Mouse (Mus musculus) lung, embryonic 15.5 days (tissue): ENCODE results near the gene Zfp692. TPM values are rescaled to one million over a fixed set of nuclear protein-coding genes. Genes with fewer than 3 reads are reported as not detected.

Experiments used
- ATAC-seq: fragments of 200-750 bp; cut with Nextera tagmentation; 2 replicates; pipeline ENCODE4 v1.8.0; 2017; ENCODE audit warnings: moderate number of reproducible peaks, borderline replicate concordance; ENCODE audit not compliant: low FRiP score, low TSS enrichment; ENCODE audit errors: extremely low read depth
- H3K27ac ChIP-seq: fragments of 300-500 bp; sonication (generic); 2 replicates; pipeline ENCODE4 v1.5.1; 2015; ENCODE audit warnings: moderate library complexity, mild to moderate bottlenecking, inconsistent platforms
- H3K27me3 ChIP-seq: fragments of 300-500 bp; sonication (generic); 2 replicates; pipeline ENCODE4 v1.6.1; 2015; ENCODE audit warnings: inconsistent platforms
- H3K36me3 ChIP-seq: fragments of 300-500 bp; sonication (generic); 2 replicates; pipeline ENCODE4 v1.6.1; 2015; ENCODE audit warnings: inconsistent platforms
- H3K4me1 ChIP-seq: fragments of 300-500 bp; sonication (generic); 2 replicates; pipeline ENCODE4 v1.6.1; 2015; ENCODE audit warnings: inconsistent platforms
- H3K4me2 ChIP-seq: fragments of 300-500 bp; sonication (generic); 2 replicates; pipeline ENCODE4 v1.6.1; 2015; ENCODE audit warnings: inconsistent platforms, mild to moderate bottlenecking, moderate library complexity
- H3K4me3 ChIP-seq: fragments of 300-500 bp; sonication (generic); 2 replicates; pipeline ENCODE4 v1.5.1; 2015; ENCODE audit warnings: mild to moderate bottlenecking, inconsistent platforms
- H3K9ac ChIP-seq: fragments of 300-500 bp; sonication (generic); 2 replicates; pipeline ENCODE4 v1.6.1; 2015; ENCODE audit warnings: inconsistent platforms
- H3K9me3 ChIP-seq: fragments of 300-500 bp; sonication (generic); 2 replicates; pipeline ENCODE4 v1.6.1; 2016; ENCODE audit warnings: inconsistent platforms
- WGBS: fragments of 180-500 bp; shearing (Covaris S2); methylation state at CpG from one replicate; pipeline ENCODE4 v1.1.7; 2015; 5-methylcytosine and 5-hydroxymethylcytosine counted together
- polyA plus RNA-seq: library from polyadenylated mRNA; unstranded; fragments of >200 nt; fragmentation: Nextera tagmentation; extraction: Ambion mirVana; gene quantifications from 2 replicates; pipeline ENCODE4 v1.2.1, GENCODE M21; 2015

Zfp692 gene
- polyA plus RNA-seq: 23.4 and 25.6 TPM in 2 replicates

DNA sequence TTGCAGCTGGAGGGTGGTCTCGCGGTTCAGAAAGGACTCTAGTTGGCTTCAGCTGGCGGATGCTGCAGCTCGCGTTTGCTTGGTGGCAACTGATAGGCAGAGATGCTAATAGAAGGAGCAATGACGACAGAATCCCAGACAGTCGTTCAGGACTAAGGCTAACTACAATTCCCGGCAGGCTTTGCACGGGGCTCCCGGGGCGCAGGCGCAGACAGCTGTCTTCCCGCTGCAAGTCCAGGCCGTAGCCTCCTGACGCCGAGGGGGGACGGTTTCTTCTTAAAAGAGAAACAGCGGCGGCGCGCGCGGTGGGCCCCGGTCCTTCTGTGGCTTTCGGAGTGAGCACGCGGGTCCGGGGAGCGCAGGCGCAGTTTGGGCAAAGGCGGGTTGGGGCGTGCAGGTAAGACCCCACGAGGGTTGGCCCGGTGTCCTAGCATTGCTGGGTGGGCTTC, at the start of gene Zfp692:
TSS of gene Zfp692 (plus strand) at position 210 of the 449 bp plus-strand sequence.
- under 1% methylated on average over 34 of the region's 34 CpGs for WGBS
- peak; percentile 75 for ATAC-seq
- peaks cover 22% of the 10 kb centered on the region for H3K4me1 ChIP-seq
- peak within 1 kb of the TSS; percentile 95 for H3K4me2 ChIP-seq
- H3K9ac ChIP-seq: peak within 1 kb of the TSS; percentile 51
- peak within 1 kb of the TSS; percentile 84 for H3K27ac ChIP-seq
- peak within 1 kb of the TSS; percentile 57 for H3K4me3 ChIP-seq
- no peaks in the 10 kb centered on the region for H3K36me3 ChIP-seq
- H3K9me3 ChIP-seq: no peaks in the 10 kb centered on the region
- no peaks in the 10 kb centered on the region for H3K27me3 ChIP-seq

DNA sequence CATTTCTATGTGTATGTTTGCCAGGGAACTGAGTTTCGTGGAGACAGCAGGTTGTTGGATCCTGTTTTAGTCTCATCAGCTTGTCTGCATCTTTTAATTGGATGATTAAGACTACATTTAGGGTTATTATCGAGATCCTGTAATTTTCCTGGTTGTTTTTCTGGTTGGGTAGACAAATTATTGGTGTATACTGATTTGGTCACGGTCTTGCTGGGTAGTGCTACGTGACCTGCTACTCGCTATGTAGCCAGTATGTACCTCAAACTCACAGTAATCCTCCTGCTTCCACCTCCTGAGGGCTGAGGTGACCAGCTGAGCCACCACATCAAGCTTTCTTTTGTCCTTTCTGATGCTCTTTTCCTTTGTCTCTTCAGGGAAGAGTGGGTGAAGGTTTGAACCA, 49.1 kb upstream of the Zfp692 start:
- Histone ChIP-seq H3K36me3 (no peaks in the 10 kb centered on the region), H3K9ac (no peak overlapping the region), H3K9me3 (no peaks in the 10 kb centered on the region), H3K4me3 (no peak overlapping the region), H3K27ac (no peak overlapping the region), H3K27me3 (no peaks in the 10 kb centered on the region), H3K4me1 (no peaks in the 10 kb centered on the region), H3K4me2 (no peak overlapping the region)
- no peak for ATAC-seq
- WGBS: 79% methylated on average over 5 of the region's 5 CpGs

DNA sequence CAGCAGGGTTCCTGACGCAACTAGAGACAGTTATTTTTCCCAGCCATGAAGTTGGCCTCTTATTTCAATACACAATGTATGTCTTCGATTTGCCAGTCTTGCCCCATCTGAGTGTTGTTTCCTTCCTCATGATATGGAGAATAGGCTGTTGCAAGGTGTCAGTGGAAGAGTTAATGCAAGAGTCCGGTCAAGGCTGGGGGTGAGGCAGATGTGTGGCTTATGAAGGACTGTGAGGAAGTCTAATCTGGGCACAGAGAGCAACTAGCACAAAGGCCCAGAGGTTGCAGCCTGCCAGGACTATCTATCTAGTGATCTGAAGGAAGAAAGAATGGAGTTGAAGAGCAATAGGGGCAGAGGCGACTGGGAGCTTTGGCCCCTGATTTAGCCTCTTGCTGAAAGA, 46.7 kb upstream of the Zfp692 start:
- Histone ChIP-seq H3K9me3 (no peaks in the 10 kb centered on the region), H3K4me2 (no peak overlapping the region), H3K4me3 (no peak overlapping the region), H3K27ac (no peak overlapping the region), H3K27me3 (no peaks in the 10 kb centered on the region), H3K36me3 (no peaks in the 10 kb centered on the region), H3K4me1 (no peaks in the 10 kb centered on the region), H3K9ac (no peak overlapping the region)
- 77% methylated on average over 4 of the region's 4 CpGs for WGBS
- ATAC-seq: no peak

DNA sequence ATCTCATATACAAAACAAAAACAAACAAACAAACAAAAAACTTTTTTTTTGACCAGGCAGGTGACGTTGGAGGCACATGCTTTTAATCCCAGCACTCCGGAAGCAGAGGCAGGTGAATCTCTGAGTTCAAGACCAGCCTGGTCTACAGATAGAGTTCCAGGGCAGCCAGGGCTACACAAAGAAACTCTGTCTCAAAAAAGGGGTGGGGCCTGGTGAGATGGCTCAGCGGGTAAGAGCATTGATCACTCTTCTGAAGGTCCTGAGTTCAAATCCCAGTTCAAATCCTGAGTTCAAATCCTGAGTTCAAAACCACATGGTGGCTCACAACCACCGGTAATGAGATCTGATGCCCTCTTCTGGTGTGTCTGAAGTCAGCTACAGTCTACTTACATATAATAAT, 45.0 kb upstream of the Zfp692 start:
- H3K27me3 ChIP-seq: no peaks in the 10 kb centered on the region
- WGBS: 79% methylated on average over 4 of the region's 4 CpGs
- no peak overlapping the region for H3K4me3 ChIP-seq
- H3K4me2 ChIP-seq: no peak overlapping the region
- ATAC-seq: no peak
- no peaks in the 10 kb centered on the region for H3K36me3 ChIP-seq
- H3K27ac ChIP-seq: no peak overlapping the region
- H3K9me3 ChIP-seq: no peaks in the 10 kb centered on the region
- H3K9ac ChIP-seq: no peak overlapping the region
- no peaks in the 10 kb centered on the region for H3K4me1 ChIP-seq

DNA sequence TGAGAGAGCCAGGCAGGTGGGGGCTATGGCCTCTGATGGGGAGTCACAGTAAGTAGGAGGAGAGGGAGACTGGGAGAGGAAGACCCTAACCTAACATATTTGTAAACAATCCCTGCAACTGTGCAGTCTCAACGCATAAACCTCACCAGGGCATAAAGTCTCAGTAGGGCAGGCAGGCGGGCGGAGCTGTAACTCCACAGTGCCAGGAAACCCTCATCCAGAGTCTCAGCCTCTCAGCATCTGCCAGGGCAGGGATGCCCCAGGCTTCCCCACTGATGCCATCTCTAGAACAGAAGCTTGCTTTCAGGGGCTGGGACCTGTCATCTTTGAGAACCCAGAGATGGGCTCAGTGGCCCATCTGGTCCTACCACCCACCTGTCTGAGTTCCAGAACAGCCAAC, 44.5 kb upstream of the Zfp692 start:
- ATAC-seq: no peak
- no peak overlapping the region for H3K9ac ChIP-seq
- 84% methylated on average over 3 of the region's 3 CpGs for WGBS
- H3K4me1 ChIP-seq: no peaks in the 10 kb centered on the region
- no peak overlapping the region for H3K4me2 ChIP-seq
- no peak overlapping the region for H3K4me3 ChIP-seq
- H3K9me3 ChIP-seq: no peaks in the 10 kb centered on the region
- H3K27ac ChIP-seq: no peak overlapping the region
- no peaks in the 10 kb centered on the region for H3K36me3 ChIP-seq
- no peaks in the 10 kb centered on the region for H3K27me3 ChIP-seq

DNA sequence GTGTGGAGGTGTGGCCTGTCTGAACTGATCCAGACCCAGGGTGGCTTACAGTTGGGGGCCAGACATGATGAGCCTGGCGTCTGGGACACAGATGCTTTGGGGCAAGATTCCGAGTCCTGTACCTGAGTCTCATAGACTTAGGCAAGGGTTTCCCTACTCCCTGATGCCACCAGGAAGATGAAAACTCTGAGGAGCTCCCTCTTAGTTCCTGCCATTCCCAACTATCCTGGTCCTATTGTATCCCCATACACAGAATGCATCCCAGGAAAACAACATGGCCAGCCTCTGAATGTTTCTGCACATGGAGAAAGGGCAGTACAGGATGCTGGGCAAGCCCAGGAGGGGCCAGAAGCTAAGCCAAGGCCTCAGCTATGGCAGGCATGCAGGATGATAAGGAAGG, 43.4 kb upstream of the Zfp692 start:
- Histone ChIP-seq H3K4me3 (no peak overlapping the region), H3K27me3 (no peaks in the 10 kb centered on the region), H3K36me3 (no peaks in the 10 kb centered on the region), H3K27ac (no peak overlapping the region), H3K4me2 (no peak overlapping the region), H3K9ac (no peak overlapping the region), H3K4me1 (no peaks in the 10 kb centered on the region), H3K9me3 (no peaks in the 10 kb centered on the region)
- ATAC-seq: no peak
- 72% methylated on average over 2 of the region's 2 CpGs for WGBS

DNA sequence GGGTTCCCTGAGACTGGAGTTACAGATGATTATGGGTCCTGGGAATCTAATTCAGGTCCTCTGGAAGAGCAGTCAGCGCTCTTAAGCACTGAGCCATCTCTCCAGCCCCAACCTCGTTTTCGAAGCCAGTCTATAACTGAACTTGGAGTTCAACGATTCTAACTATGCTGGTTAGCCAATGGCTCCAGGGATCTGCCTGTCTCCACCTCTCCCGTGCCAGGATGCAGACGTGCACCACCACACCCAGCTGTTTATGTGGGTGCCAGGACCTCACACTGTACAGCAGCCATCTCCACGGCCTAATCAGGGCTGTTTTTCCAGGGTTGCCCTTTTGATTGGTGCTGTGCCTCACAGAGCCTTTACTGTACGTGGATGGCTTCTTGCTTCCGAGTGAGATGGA, 42.3 kb upstream of the Zfp692 start:
- no peaks in the 10 kb centered on the region for H3K4me1 ChIP-seq
- no peak overlapping the region for H3K27ac ChIP-seq
- ATAC-seq: no peak
- 75% methylated on average over 9 of the region's 9 CpGs for WGBS
- H3K4me3 ChIP-seq: no peak overlapping the region
- no peaks in the 10 kb centered on the region for H3K36me3 ChIP-seq
- H3K4me2 ChIP-seq: no peak overlapping the region
- no peak overlapping the region for H3K9ac ChIP-seq
- H3K27me3 ChIP-seq: no peaks in the 10 kb centered on the region
- no peaks in the 10 kb centered on the region for H3K9me3 ChIP-seq

DNA sequence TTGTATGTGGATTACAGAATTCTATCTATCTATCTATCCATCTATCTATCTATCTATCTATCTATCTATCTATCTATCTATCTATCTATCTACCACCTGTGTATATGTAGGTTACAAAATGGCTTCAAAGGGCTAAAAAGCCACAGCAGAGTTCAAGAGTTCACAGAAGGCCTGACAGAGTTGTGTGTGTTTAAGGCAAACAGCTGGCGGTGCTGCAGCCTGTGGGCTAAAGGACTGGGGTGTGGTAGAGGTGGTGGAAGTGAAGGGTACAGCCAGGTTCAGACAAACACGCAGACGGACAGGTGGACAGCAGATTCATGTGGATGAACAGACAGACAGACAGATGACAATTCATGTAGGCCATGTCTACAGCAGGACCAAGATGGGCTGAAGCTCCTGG, 38.6 kb upstream of the Zfp692 start:
- no peaks in the 10 kb centered on the region for H3K27me3 ChIP-seq

DNA sequence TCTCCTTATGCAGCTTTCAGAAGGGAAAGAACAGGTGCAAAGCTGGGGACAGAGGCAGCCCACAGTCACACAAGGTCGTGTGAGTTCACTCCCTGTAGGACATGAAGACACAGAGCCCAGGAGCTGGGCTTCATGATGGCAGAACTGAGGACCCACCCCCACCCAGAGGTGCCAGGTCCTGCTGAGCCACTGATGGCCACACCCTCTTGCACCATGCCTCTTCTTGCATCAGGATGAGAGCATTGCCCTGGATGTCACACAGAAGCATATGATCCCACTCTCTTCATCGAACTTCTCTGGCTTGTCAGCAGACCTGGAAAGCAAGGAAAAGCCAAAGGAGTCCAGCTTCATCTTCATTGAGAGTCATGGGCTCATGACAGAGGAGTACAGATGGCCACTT, 32.3 kb upstream of the Zfp692 start, which contains the start of gene 4930438A08Rik:
TSS of gene 4930438A08Rik (plus strand) at position 228 of the 400 bp plus-strand sequence.
- Histone ChIP-seq H3K27ac (no peak within 1 kb of the TSS), H3K4me2 (no peak within 1 kb of the TSS)
- 33% methylated on average over 2 of the region's 2 CpGs for WGBS

More for the DNA sequence above, 38.6 kb upstream of the Zfp692 start:
- no peak overlapping the region for H3K4me3 ChIP-seq
- no peak overlapping the region for H3K9ac ChIP-seq
- H3K27ac ChIP-seq: no peak overlapping the region
- no peaks in the 10 kb centered on the region for H3K4me1 ChIP-seq
- no peaks in the 10 kb centered on the region for H3K9me3 ChIP-seq
- no peak overlapping the region for H3K4me2 ChIP-seq
- no peaks in the 10 kb centered on the region for H3K36me3 ChIP-seq
- WGBS: 58% methylated on average over 3 of the region's 3 CpGs
- ATAC-seq: no peak

DNA sequence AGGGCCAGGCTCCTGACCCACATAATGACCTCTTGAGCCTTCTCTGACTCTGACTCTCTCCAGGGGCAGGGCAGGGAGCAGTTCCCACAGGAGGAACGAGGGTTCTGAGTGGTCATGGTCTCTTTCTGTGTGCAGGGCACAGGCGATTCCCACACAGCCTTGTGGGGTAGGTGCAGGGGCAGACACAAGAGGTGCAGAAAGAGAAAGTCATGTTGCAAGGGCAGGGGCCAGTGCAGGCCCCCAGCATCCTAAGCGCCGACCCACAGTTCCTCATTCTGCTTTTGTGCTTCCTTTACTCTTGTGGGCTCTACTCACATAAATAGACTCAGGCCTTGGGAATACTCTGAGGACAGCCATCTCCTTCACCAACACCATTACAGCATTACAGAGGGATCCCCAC, 31.1 kb upstream of the Zfp692 start:
- H3K36me3 ChIP-seq: no peaks in the 10 kb centered on the region
- no peak overlapping the region for H3K4me2 ChIP-seq
- WGBS: 69% methylated on average over 4 of the region's 4 CpGs
- H3K27ac ChIP-seq: no peak overlapping the region
- no peaks in the 10 kb centered on the region for H3K27me3 ChIP-seq
- H3K4me1 ChIP-seq: no peaks in the 10 kb centered on the region
- no peaks in the 10 kb centered on the region for H3K9me3 ChIP-seq
- no peak for ATAC-seq
- H3K9ac ChIP-seq: no peak overlapping the region
- no peak overlapping the region for H3K4me3 ChIP-seq

More for the DNA sequence above, 32.3 kb upstream of the Zfp692 start, which contains the start of gene 4930438A08Rik:
- Histone ChIP-seq H3K4me3 (no peak within 1 kb of the TSS), H3K9me3 (no peaks in the 10 kb centered on the region), H3K36me3 (no peaks in the 10 kb centered on the region), H3K4me1 (no peaks in the 10 kb centered on the region), H3K27me3 (no peaks in the 10 kb centered on the region), H3K9ac (no peak within 1 kb of the TSS)
- ATAC-seq: no peak

DNA sequence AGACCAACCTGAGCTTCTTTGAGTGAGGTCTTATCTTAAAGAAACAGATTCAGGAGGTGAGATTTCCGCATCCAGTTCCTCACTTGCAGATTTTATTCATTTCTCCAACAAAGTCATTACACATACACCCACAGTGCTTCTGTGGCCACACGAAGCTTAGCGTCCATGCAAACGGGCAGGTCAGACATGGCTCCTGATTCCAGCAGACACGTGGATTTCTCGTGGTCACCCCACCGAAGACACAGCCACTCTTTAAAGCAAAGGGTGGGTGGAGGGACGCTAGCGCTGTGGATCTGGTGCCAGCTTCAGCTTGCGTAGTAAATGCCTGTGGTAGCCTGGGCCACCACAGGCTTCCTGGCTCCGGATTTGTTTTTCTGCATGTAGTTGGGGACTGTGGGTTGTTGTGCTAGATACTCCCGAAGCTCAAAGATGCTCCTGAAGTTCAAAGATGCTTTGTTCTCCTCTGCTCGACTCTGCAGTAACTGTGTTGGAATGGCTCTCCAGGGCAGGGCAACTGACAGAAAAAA, 24.8 kb upstream of the Zfp692 start:
- Histone ChIP-seq H3K9ac (no peak overlapping the region), H3K4me1 (no peaks in the 10 kb centered on the region), H3K27me3 (peaks cover 3% of the 10 kb centered on the region; the same call in 1 of the 2 replicates), H3K27ac (no peak overlapping the region), H3K4me3 (no peak overlapping the region), H3K9me3 (no peaks in the 10 kb centered on the region), H3K4me2 (no peak overlapping the region), H3K36me3 (no peaks in the 10 kb centered on the region)
- WGBS: 78% methylated on average over 13 of the region's 13 CpGs
- no peak for ATAC-seq

DNA sequence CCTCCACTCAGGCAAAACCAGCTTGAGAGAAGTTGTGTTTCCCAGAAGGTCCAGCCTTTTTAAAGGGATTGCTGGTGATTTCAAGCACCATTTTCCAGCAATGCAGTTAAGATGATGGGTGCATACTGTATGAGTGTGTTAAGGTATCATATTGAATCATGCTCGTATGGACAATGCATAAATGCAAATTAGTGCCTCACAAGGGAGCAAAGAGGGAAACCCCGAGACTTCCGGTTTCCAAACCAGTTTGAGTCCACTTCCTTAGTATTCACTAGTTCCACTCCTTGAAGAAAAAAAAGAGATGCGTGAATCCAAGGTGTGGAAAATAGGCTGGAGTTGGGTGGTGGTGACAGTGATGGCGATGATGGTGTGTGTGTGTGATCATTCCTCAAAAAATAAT, 24.4 kb upstream of the Zfp692 start:
- no peak overlapping the region for H3K27ac ChIP-seq
- peaks cover 3% of the 10 kb centered on the region; the same call in 1 of the 2 replicates for H3K27me3 ChIP-seq
- no peak overlapping the region for H3K4me3 ChIP-seq
- H3K9me3 ChIP-seq: no peaks in the 10 kb centered on the region
- no peak overlapping the region for H3K4me2 ChIP-seq
- H3K4me1 ChIP-seq: no peaks in the 10 kb centered on the region
- H3K9ac ChIP-seq: no peak overlapping the region
- H3K36me3 ChIP-seq: no peaks in the 10 kb centered on the region
- no peak for ATAC-seq
- WGBS: 81% methylated on average over 5 of the region's 5 CpGs
